Mouse (Mus musculus): ENCODE measurements around the gene Eif2d.

Eif2d gene

GRCm38 (mm10) chr1:131184956-131185660, 32.1 kb downstream of the Eif2d start:
- no peak for DNase-seq

GRCm38 (mm10) chr1:131185821-131186506, 33.0 kb downstream of the Eif2d start:
- no peak for DNase-seq

- DNase-seq = no peak
These were observed 34.0 kb downstream of the Eif2d start for GRCm38 (mm10) chr1:131186995-131187394.

GRCm38 (mm10) chr1:131187856-131188255, 34.9 kb downstream of the Eif2d start:
- no peak for DNase-seq

- no peak for DNase-seq
These were observed 35.7 kb downstream of the Eif2d start for GRCm38 (mm10) chr1:131188655-131189054.

- peak; percentile 39 to 51 for DNase-seq
These were observed 40.8 kb downstream of the Eif2d start for GRCm38 (mm10) chr1:131193746-131194145.

- no peak for DNase-seq
These were observed 42.7 kb downstream of the Eif2d start for GRCm38 (mm10) chr1:131195653-131196052.

GRCm38 (mm10) chr1:131196107-131196506, 43.1 kb downstream of the Eif2d start:
- no peak for DNase-seq

- DNase-seq = no peak
These were observed 45.5 kb downstream of the Eif2d start for GRCm38 (mm10) chr1:131198417-131198960.

GRCm38 (mm10) chr1:131199118-131199821, 46.3 kb downstream of the Eif2d start:
- no peak for DNase-seq

- DNase-seq = peak; percentile 26 to 50
These were observed 47.0 kb downstream of the Eif2d start for GRCm38 (mm10) chr1:131199976-131200375.

GRCm38 (mm10) chr1:131200588-131200987, 47.6 kb downstream of the Eif2d start:
- DNase-seq = no peak

- DNase-seq = no peak
These were observed 48.4 kb downstream of the Eif2d start for GRCm38 (mm10) chr1:131201391-131201790.

- DNase-seq = no peak
These were observed 51.5 kb downstream of the Eif2d start for GRCm38 (mm10) chr1:131204461-131204860.

GRCm38 (mm10) chr1:131206342-131206741, 53.4 kb downstream of the Eif2d start:
- no peak for DNase-seq

GRCm38 (mm10) chr1:131207531-131207930, 54.5 kb downstream of the Eif2d start:
- DNase-seq = peak; percentile 90 to 91

GRCm38 (mm10) chr1:131208081-131208480, 55.1 kb downstream of the Eif2d start:
- no peak for DNase-seq

GRCm38 (mm10) chr1:131208800-131209199, 55.8 kb downstream of the Eif2d start:
- DNase-seq = no peak

- DNase-seq = no peak
These were observed 57.0 kb downstream of the Eif2d start for GRCm38 (mm10) chr1:131209971-131210426.

GRCm38 (mm10) chr1:131211655-131212054, 58.7 kb downstream of the Eif2d start:
- no peak for DNase-seq

GRCm38 (mm10) chr1:131212956-131213355, 60.0 kb downstream of the Eif2d start:
- no peak for DNase-seq

GRCm38 (mm10) chr1:131213361-131213760, 60.4 kb downstream of the Eif2d start:
- no peak for DNase-seq

GRCm38 (mm10) chr1:131218933-131219332, 66.0 kb downstream of the Eif2d start:
- DNase-seq = no peak
